Mouse (Mus musculus): ENCODE measurements at regions not wholly inside any gene's neighbourhood (a gene's known extent, or its start where the extent isn't known, plus 50 kb on each side); places are given as distances from the start of the nearest gene placed in this dataset.

GRCm38 (mm10) chr12:25379016-25379415 lies 282.1 kb upstream of the Id2 start:
- TF ChIP-seq EP300 (optimal IDR thresholded peaks at IDR 0.05) (no peak), CTCF (IDR thresholded peaks at IDR 0.05; ENCODE audit: low read depth) (no peak)

All from stomach, postnatal 0 days (tissue).